Mouse (Mus musculus) urinary bladder, postnatal 36 days (tissue): Measurements from ENCODE around the gene Zbtb8a.
A peak's percentile ranks its signal among the peaks of the same experiment; 100 is the strongest.
"Not testable (repeated sequence)": the region's sequence is repeated elsewhere in the genome, so short reads cannot be mapped to it uniquely, and the experiment has no call there.

ENCODE experiments used
- DNase-seq, 2 experiments: peaks; one replicate each; pipeline ENCODE4 v3.0.0; 2022; ENCODE audit warnings: low spot score in 2 of 2, mixed read lengths in 1 of 2

The Zbtb8a gene

DNA sequence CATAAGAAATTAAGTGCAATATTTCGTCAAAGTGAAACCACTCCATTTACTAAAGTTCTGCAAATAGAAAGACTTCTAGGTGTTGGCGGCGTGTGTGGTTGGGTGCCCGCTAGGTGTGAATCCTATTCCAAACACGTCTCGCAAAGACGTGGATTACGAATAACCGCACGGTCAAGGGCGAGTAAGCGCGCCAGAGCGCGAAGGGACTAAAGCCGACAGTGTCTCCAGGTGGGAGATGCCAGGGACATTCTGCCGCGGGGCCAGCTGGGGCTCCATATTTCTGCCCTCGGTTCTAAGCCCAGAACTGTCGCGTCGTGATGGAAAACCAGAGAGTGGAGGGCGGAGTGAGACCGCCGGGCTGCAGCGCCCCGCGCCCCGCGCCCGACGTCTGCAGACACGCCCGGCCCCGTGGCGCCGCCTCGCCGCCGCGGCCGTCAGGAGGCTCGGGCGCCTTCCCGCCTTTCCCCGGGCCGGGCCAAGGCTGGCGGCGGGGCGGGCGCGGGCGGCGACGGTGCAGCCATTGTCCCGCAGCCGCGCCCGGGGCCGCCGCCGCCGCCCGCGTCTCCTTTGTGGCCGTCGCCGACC, 863 bp downstream of the Zbtb8a start:
- DNase-seq = peak; percentile 34 to 55

GRCm38 (mm10) chr4:129375821-129376220, 2.1 kb downstream of the Zbtb8a start:
- no peak for DNase-seq

GRCm38 (mm10) chr4:129375000-129375399, 2.9 kb downstream of the Zbtb8a start:
- DNase-seq = no peak

- DNase-seq = no peak
Observed at GRCm38 (mm10) chr4:129374219-129374755, 3.6 kb downstream of the Zbtb8a start.

GRCm38 (mm10) chr4:129373202-129373976, 4.5 kb downstream of the Zbtb8a start:
- no peak for DNase-seq

- no peak for DNase-seq
Observed at GRCm38 (mm10) chr4:129371391-129371790, 6.5 kb downstream of the Zbtb8a start.

DNA sequence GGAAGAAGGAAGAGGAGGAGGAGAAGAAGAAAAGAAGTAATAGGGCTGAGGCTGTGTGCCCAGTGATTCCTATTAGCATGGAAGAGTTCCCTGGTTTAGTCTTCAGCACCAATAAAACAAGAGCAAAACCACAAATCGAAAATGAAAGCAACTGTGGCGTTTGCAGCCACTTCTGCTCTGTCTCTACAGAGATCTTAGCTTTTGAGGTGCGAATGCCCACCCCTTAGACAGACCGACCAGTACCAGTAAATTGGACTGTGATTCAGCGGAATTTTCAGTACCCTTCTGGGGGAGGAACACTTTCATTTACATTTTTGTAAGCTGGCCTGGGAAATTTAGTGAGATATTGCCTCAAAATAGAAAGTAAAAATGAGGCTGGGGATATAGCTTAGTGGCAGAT, 12.7 kb downstream of the Zbtb8a start:
- DNase-seq = no peak

DNA sequence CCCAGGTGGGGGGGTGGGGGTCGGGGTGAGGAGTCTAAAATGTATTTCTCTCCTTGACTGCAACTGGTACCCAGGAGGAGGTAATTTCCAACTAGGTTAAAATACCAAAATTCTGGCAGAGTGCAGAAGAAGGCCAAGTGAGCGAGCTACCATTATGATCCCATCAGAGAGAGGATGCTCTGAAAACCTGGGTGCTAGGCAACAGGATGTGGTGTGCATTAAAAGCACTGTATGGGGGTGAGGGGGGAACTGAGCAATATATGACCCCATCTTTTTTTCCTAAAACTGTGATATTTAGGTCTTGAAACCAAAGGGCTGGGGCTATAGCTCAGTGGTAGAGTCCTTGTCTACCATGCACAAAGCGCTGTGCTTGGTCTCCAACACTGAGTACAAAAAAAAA, 13.5 kb downstream of the Zbtb8a start:
- DNase-seq = no peak

DNA sequence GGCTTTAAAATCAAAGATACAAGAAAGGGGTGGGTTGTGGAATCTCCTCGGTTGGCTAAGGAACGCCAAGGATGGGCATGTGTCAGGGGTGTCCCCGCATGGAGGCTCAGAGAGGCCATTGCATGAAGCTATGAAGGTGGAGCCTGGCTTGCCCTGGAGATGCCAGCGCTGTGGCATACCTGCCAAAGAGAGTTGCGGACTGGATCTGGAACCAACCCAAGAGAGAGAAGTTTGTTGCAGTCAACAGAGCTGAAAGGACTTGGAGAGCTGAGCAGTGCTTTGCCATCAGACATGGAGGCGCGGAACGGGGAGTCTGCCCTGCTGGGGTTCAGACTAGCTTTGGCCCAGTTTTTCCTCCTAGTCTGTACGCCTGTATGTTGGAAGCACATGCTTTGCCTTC, 14.5 kb downstream of the Zbtb8a start:
- no peak for DNase-seq

- DNase-seq = no peak
Observed at GRCm38 (mm10) chr4:129362771-129363170, 15.1 kb downstream of the Zbtb8a start.

- DNase-seq = not testable (repeated sequence)
Observed at GRCm38 (mm10) chr4:129362238-129362637, 15.7 kb downstream of the Zbtb8a start.

- no peak for DNase-seq
Observed at GRCm38 (mm10) chr4:129357613-129358163, 20.2 kb downstream of the Zbtb8a start.

DNA sequence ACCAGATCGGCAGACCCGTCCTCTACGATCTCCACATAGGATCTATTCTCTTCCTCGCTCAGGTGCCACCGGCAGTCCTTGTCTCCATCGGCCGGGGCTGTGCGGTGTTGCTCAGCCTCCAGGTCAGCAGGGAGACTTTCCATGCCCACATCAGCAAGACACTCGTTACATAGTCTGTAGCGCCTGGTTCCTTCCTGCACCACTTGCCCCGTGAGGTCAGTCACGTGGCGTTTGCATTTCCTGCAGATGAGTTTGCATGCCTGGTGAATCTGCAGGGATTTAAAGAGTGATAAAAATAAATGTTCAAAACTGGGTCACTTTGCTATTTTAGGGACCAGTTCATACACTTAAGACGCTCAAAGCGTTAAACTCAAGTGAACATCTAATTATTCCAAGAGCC, 23.7 kb downstream of the Zbtb8a start:
- no peak for DNase-seq

GRCm38 (mm10) chr4:129353176-129353575, 24.7 kb downstream of the Zbtb8a start:
- no peak for DNase-seq

DNA sequence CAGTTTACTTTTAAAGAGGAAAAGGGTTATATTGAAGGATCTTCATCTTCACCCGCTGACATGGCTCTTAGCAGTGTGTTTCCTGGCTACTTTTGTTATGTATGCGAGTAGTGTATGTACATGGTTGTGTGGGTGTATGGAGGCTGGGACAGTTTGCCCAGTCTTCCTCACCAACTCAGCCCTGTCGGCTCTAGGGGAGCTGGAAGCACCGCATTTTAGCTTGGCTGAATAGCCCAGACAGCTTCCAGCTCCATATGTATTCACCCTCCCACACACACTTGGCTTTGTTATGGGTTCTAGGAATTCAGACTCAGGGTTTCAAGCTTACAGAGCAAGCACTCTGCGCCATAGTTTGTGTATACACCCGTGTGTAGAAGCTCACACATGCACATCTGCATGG, 26.8 kb downstream of the Zbtb8a start:
- DNase-seq = no peak

- peak; percentile 55 to 76 for DNase-seq
Observed at GRCm38 (mm10) chr4:129350644-129351043, 27.3 kb downstream of the Zbtb8a start.

GRCm38 (mm10) chr4:129346481-129347154, 31.3 kb downstream of the Zbtb8a start:
- peak in 1 of 2 experiments; percentile 40 for DNase-seq

DNA sequence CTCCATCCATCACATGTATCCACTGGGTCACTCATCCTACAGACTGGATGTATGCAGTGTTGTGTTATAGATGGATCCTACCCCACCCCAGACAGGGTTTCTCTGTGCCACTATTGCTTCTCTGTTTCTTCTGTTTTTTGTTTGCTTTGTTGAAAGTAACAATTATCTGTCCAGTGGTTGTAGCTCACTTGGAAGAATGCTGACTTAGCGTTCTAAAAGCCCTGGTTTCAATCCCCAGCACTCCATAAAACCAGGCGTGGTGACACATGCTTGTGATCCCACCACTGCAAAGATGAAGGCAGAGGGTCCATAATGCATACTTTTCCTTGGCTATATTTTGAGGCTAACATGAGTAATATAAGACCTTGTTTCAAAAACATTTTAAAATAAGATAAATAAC, 35.2 kb downstream of the Zbtb8a start:
- DNase-seq = no peak

DNA sequence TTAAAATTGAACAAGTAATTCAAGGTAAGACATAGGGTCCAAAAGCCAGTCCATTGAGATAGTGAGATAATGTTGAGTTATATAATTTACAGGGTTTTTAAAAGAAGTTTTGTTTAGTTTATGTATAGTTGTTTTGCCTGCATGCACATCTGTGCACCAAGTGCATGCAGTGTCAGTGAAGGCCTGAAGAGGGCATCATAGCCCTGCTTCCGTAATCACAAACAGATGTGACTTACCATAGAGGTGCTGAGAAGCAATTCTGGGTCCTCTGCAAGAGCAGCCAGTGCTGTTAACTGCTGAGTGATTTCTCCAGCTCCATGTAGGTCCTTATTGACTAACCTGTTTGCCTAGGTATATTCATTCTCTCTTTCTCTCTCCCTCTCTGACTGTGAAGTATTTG, 36.0 kb downstream of the Zbtb8a start:
- no peak for DNase-seq

- no peak for DNase-seq
Observed at GRCm38 (mm10) chr4:129339743-129340142, 38.2 kb downstream of the Zbtb8a start.

DNA sequence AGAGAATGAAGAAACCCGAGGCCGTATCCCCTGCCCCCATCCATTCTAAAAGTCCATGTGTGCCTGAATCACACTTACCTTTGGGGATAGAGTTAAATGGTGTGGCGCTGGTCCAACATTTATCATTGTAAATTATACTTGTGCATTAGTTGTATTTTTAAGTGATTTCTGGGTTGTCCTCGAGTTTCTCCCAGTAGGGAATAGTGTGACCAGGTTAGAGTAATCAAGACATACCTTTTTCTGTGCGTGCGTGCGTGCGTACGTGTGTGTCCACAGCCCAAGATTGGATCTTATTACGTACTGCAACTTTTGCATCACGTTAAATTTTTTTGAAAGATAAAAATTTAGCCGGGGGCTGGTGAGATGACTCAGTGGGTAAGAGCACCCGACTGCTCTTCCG, 41.6 kb downstream of the Zbtb8a start:
- DNase-seq = no peak
